Mouse (Mus musculus): ENCODE measurements around the gene Sass6.
"Not testable (repeated sequence)": the region's sequence is repeated elsewhere in the genome, so short reads cannot be mapped to it uniquely, and the experiment has no call there.

Gene Sass6

DNA sequence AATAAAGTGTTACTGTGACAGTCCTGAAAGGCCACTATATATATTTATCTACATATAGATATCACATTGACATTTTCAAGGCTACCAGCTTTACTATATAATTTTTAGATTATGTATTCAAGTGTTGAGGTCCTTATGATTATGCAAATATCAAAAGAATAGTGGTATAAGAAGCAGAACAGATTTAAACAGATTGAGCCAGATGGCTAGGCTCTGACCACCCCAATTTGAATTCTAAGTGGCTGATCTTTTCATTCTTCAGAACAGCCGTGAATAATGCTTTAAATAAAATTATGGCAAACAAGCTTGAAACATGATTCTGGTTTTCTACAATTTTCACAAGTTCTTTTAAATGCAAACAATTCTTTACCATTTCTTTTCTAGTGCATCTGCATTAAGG is 36.7 kb downstream of the Sass6 start:
- DNase-seq (ENCODE audit: low read depth, low spot score), result no peak

DNA sequence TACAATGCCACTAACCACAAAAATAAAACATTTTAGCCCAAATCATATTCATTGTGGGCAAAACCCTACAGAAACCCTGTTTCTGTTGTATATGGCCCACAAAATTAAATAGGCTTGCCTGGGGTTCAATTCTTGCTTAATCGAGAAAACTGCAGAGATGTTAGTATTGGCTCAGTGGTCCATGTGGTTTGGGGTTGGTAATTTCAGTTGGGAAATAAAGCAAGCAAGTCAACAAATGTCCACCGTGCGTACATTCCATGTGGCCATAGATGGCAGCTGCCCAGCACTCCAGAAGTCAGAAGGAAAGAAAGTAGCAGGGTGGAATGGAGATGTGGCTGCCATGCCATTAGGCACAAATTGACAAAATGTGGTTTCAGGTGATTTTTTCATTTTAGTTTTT is 38.2 kb downstream of the Sass6 start:
- no peak for DNase-seq (ENCODE audit: low read depth, low spot score)

DNA sequence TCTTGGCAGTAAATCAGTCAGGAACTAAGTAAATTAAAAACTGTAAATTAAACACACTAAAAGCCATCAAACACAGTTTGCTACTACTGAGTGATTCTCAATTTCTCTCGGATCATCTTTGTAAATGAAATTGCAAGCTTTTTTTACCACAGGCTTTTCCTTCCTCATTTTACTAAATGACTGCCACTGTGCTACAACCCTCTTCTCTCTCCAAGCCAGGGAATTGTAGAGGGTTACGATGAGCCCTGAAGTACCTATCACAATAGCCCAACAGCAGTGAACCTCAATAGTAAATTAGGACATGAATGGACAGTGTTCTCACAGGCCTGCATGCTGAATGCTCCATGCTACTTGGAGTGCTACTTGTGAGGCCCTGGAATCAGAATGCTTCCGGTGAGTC is 39.3 kb downstream of the Sass6 start:
- DNase-seq (ENCODE audit: low read depth, low spot score), result no peak

DNA sequence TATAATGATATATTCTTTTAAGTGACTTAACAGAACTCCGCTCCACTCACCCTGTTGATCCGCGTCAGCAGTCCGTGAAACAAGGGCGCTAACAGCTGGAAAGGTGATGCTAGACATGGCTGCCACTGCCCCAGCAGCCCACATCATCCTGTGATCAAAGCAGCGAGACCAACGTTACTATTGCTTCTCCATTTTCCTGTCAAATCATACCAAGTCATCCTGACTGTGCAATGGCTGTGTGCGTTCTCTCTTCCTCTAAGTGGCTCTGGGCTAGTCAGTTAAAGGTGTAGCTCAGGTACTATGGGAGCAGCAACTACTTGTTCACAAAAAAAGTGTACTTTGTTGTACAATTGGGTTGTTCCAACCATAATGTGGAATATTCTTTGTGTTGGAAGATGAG is 40.1 kb downstream of the Sass6 start:
- DNase-seq (ENCODE audit: low read depth, low spot score), result no peak

DNA sequence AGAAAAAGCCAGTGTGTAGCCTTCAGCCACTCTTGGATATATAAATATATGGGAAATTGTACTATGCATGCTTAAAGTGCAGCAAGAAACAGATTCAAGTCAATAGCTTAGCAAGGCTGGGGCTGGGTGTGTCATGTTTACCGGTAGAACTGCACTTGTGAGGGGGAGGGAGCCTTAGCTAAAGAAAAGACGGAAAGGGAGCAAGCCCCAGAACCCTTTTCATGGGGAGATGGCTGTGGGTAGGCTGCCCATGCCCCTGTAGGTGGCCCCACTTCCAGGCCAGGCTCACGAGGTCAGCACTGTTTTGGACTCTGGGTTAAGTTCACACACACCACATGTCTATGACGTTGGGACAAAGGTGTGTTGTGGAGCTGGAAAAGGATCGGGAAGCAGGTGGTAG is 41.0 kb downstream of the Sass6 start:
- DNase-seq (ENCODE audit: low read depth, low spot score), result no peak

DNA sequence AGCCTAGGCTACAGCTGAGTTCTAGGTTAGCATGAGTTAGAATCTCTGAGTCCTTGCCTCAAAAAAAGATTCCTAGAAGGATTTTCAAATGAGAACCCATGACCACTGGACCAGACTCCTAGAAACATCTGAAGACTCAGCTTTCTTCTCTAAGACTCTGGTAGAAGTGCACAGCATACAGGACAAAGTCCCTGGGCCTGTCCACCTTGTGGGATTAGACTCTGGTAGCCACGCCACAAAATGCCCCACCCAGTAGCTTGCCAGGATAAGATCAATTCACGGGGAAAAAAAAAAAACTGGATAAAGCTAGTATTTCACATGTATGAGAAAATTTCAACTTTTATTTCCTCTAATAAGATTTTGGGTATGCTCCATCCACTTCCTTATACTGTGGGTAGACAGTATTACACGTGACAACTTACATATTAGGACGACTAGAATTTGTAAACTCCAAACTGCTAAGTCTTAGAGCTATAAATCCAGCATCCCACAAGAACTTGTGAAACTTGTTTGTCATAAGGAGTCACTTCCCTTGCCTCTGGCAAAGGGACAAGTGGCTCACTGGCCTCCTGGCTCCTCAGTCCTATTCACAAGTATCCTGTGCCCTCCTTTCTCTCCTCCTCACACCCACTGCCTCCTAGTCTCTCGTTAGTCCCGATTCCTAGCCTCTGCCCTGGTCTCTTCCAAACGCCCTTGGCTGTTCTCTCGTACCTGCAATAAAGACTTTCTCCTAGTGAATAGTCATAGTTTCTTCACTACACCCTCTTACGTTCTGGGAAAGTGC is 43.1 kb downstream of the Sass6 start:
- DNase-seq (ENCODE audit: low read depth, low spot score), result no peak

DNA sequence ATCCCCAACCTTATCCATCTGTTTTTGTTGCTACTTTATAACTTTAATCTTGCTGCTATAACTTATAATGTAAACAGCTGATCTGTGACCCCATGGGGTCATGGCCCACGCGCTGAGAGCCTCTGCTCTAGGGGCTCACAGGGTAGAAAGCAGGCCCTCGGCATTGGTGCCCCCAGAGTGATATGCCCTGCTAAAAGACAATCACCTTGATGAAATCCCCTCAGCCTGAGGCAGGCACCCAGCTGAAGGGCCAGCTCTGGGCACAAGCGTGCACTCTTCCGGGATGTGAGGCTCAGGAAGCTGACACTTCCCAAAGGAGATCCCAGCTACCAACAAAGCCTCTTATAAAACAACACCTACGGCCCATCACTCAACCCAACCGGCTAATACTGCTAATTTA is 43.8 kb downstream of the Sass6 start:
- DNase-seq (ENCODE audit: low read depth, low spot score), result no peak

DNA sequence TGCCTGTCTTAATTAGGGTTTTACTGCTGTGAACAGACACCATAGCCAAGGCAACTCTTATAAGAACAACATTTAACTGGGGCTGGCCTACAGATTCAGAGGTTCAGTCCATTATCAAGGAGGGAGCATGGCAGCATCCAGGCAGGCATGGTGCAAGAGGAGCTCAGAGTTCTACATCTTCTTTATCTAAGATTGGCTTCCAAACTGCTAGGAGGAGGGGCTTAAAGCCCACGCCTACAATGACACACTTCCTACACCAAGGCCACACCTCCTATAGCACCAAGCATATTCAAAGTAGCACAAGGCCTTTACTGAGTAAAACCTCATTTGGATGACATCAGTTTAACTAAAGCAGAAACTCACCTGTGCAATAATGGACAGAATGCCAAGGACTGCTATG is 45.2 kb downstream of the Sass6 start:
- peak; percentile 27 for DNase-seq (ENCODE audit: low read depth, low spot score)

DNA sequence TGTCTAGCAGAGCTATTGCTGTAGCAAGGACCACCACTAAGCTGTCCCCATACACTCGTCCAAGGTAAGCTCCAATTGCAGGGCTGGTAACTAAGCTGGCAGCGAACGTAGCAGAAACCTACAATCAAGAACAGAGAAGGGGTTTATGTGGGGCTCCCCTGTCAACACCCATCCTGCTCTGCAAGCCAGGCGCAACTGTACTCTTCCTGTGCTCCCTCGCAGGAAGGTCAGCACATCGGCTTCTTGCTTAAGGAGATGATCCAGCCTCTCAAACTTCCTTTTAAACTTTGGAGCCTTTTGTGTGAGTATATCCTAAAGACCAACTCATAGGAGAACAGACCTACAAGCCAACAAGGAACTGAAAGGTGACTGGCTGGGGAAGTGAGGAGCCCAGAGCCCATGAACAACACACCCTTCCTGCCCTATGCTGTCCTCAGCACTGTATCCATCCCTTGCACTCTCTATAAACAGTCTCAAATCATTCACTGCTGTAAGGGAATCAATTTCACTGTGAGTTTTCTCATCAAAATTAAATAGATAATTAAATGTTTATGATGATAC is 47.1 kb downstream of the Sass6 start:
- DNase-seq (ENCODE audit: low read depth, low spot score), result peak; percentile 32

DNA sequence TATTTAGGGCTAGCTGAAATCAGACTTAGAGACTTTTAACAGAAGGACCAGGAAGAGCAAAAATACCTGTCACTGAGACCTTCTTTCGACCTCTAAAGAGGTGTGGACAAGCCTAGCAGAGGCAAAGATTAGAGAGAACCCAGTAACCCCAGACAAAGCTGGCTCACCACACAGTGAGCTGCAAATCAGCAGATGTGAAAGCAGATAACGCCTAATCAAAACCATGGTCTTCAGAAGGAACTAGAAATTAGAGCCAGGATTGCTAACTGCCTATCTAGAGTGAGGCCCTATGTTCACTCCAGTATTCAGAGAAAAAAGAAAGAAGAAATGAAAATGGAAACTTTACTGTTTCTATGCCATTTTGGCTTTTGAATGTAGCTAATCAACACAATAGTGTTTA is 47.6 kb downstream of the Sass6 start:
- DNase-seq (ENCODE audit: low read depth, low spot score), result peak; percentile 39

DNA sequence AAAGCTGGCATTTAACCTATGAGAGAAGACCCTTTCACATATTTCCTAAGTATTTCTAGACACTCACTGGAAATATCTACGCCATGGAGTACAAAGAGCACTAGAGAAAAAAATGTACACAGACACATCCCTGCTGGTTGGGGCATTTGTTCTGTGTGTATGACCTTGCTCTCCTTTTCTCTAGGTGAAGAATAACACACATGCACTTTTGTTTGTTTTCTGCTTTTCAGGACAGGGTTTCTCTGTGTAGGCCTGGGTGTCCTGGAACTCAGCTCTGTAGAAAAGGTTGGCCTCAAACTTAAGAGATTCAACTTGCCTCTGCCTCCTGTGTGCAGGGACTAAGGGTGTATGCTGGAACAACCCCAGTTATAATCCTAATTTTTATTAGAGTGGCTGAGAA is 51.6 kb downstream of the Sass6 start:
- no peak for DNase-seq (ENCODE audit: low read depth, low spot score)

DNA sequence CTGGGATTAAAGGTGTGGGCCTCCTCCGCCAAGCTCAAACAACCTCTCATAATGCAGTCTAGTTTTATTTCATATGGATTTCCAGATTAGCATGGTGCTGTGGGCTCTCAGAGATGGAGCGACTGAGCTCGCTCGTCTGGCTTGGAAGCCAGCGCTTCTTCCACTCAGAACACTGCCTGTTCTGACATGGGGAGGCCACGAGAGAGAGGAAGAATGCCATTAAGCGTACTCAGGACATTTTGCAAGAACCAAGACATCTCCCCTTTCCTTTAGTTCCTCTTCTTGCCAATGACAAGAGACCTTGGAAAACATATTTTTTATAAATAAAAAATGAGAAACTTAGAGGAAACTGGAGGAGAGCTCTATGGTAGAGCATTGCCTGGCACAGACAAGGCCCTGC is 54.0 kb downstream of the Sass6 start:
- DNase-seq (ENCODE audit: low read depth, low spot score), result no peak

DNA sequence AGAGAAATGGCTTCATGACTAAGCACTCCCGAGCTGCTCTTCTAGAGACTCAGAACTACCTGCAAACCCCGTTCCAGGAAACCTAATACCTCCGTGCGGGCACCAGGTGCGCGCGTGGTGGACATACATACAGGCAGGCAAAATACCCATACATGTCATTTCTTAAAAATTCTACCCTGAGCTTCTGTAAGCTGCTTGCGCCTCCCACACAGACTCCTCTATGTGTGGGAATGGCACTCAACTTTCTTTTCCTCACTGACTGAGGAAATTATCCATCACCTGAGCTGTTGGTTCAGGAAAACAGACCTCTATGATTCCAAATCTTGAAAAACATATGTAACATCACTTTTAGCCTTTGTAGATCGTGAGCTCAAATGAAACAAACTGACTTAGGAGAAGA is 55.9 kb downstream of the Sass6 start:
- DNase-seq (ENCODE audit: low read depth, low spot score), result no peak

DNA sequence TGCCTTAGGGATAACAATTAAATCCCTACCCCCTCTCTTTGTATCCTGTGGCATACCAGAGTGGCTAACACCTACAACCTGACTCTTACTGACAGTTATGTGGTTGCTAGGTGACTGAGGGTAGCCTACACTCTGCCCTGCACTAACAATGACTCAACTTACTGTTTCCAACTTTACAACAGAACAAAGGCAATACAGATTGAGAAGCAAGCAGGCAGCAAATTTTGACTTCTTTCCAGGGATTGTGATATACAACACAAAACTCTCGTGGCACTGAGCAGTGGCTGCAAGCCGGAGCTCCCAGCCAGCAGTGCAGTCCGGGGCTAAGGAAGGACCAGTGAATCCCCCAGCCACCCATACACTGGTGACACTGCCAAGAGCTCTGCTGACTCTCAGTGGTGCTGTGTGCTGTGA is 57.3 kb downstream of the Sass6 start:
- no peak for DNase-seq (ENCODE audit: low read depth, low spot score)

DNA sequence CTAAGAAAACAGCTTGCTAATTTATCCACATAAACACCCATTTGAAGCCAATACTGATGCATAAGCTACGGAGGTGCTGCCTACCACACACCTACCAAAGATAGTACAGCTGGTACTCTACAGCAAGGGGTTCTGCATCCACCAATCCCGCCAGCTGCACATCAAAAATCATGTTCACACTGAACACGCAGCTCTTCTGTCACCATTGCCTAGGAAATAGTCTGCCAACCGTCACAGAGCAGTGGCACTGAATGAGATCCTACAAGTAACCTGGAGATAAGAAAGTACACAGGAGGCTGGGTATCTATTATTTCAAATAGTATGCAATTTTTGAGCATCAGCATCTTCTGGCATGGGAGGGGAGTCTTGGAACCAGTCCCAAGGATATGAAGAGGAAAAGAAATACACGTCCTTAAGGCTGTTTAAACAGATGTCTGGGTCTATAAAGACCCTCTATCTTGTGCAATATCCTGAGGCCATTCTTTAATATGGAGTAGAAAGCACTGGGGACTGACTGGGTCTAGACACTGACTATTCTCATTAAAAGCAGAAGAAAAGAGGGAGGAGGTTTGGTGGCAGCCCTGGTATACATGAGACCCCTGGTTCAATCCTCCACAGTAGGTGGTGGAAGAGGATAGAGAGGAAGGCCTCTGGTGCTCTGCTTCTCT is 58.6 kb downstream of the Sass6 start:
- no peak for DNase-seq (ENCODE audit: low read depth, low spot score)

DNA sequence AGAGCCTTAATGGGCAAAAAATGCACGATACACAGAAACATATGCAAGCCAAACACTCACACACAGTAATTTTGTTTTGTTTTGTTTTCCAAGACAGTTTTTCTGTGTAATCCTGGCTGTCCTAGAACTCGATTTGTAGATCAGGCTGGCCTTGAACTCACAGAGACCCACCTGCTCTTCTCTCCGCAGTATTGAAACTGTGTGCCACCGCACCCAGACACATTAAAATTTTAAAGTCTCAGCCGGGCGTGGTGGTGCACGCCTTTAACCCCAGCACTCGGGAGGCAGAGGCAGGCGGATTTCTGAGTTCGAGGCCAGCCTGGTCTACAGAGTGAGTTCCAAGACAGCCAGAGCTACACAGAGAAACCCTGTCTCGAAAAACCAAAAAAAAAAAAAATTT is 59.3 kb downstream of the Sass6 start:
- DNase-seq (ENCODE audit: low read depth, low spot score), result not testable (repeated sequence)

DNA sequence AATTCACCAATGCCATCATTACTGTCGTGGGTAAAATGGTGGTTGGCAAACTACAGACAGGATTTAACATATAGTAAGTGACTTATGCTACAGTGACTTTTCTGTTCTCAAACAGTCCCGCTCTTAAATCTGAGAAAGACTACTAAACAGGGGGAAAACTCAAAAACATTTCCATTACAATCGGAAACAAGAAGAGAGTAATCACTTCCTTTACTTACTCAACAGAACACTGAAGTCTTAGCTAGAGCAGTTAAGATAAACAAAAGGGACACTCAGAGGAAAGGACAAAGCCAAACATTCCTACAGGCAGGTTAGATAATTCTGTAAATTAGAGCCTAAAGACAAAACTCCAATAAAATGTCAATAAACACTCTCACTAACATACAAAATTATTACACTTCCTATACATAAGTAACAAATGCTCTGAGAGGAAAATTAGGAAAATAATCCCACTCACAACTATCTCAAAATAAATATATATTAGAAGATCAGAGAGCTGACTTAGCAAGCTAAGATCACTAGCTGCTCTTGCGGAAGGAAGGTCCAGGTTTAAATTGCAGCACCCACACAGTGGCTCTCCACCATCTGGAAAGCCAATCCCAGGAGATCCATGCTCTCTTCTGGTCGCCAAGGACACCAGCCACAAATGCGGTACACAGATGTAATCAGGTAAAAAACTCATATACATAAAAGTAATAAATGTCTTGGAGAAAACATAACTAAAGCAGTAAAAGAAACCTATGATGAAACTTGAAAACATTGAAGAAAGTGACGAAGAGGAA is 61.6 kb downstream of the Sass6 start:
- DNase-seq (ENCODE audit: low read depth, low spot score), result no peak

DNA sequence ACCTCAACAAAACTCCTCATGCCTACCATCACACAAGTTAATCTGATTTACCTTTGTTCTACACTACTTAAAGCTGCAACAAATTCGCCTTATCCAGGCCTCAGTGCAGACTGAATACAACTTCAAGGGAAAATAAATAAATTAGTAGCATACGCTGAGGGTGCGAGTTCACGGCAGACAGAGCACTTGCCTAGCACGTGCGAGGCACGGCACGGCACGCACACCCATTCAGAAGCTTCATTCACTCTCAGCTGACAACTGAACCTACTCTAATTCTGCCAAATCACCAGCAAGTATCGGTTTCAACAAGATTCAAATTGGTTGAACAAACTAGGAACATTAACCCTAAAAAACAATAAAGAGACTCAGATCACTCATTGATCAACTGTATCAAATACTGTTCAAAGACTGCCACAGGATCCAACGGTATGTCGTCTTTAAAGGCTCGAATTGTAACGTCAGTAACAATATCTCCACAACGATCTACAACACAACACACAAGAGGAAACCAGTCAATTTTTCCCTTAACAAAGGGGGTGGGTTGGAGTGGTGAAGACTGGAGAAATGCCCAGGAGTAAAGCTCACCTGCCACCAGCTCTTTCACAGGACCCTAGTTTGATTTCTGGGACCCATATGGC is 64.3 kb downstream of the Sass6 start:
- DNase-seq (ENCODE audit: low read depth, low spot score), result peak; percentile 71

DNA sequence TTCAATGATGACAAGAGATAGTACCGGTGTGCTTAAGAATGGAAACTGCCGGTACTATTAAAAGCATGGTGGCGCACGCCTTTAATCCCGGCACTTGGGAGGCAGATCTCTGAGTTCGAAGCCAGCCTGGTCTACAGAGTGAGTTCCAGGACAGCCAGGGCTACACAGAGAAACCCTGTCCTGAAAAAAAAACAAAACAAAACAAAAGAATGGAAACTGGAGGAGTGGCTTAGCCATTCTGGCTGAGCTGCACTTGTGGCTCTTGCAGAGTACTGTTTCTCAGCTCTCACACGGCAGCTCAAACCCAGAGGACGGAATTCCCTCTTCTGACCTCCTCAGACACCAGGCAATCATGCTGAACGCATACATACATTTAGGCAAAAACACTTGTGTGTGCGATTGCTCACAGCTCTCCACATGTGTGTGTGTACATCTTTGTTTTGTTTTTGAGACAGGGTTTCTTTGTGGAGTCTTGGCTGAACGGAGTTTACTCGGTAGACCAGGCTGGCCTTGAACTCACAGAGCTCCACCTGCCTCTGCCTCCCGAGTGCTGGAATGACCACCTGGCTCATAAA is 65.2 kb downstream of the Sass6 start:
- DNase-seq (ENCODE audit: low read depth, low spot score), result peak; percentile 58

DNA sequence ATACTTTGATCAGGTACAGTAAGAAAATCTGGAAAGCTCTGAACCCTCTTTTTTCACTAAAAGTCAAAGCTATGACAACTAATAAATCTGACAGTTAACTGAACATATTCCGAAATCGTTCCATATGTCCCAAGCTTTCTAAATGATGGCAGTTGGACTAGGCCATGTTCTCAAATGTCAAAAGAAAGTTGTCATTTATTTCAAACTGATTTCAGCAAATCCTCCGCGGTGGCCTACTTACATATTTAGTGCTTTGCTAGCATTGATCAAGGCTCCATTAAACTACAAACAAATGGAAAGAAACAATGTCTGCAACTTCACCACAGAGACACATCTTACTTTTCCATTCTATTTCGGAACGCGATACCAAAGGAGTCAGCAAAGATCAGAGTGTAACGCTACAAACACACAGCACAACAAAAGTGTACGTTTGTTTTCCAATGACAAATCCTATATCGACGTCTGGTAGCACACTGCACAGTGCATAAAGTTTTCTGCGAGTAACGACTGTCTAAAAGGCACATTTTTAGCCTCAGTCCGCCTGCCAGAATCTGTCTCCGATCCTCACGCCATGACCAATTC is 66.6 kb downstream of the Sass6 start:
- peak; percentile 60 for DNase-seq (ENCODE audit: low read depth, low spot score)

DNA sequence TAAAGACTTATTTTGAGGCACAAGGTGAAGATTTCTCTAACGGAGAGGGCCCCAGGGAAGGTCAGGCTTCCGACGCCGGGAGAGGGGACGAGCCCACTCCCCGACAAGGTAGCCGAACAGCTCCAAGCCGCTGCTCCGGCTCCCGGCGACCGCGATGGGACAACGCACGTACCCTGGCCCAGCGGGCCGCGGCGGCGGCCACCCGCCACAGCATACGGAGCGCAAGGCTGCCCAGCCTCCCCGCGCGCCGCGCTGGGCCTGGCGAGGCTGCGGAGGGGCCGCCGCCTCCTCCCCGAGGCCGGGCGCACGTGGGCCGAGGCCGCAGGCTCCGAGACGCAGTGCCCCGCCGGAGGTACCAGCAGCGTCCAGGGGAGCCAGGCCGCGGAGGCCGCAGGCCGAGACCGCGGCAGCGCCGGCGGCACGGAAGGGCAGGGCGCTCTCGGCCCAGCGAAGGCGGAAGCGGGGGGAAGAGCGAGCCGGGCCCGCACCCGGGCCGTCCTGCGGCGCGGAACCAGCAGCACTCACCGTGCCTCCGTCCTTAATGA is 67.2 kb downstream of the Sass6 start:
- DNase-seq (ENCODE audit: low read depth, low spot score), result no peak

All from A20 (cell line).